Mouse (Mus musculus): ENCODE results near the gene Alpk1.

The Alpk1 gene

DNA sequence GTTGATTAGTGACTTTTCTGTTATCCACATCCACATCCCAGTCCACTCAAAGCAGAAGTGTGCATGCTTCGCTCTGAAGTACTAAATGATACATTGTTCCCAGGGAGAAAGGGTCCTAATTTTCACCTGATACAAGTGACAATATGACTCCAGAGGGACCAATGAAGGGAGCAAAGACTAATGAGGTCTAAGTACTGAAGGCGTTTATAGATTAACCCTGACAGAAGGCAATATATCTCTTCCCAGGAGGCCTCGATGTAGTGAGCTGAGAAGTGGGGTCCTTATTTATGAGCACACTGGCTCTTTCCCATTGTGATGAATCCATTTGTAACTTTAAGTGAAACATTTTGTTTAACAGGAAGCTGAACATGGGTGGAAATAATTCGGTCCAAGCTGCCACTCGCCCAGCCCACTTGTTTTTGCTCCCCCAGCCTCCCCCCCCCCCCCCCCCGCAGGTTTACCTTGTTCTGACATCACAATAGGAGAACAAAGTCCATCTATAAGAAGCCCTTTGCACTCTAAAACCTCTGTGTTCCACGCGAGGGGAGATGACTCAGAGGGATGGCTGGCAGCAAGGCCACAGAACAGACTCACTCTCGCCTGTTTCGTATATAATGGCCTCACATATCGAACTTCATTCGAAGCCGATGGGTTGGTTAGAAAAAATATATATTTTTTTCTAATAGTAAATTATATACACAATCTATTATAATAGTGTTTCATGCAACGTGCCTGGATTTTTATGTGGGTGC lies 36.5 kb downstream of the Alpk1 start:
- in situ Hi-C loops (cut with MseI, MboI): no loop called here

DNA sequence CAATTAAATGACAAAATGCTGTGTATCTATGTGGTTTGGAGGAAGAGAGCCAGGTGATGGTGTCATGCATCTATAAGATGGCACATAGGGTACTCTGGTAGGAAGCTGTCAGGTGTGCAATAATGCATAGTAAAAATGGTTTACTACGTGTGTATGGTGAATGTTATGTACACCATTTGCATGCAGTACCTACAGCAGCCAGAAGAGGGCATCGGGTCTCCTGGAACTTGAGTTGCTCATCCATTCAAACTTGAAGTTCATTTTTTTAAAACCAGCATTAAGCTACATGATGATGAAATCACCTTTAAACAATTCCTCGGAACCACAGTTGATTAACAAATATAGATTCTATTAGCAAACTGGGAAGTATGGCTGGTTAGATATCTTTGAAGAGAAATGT lies 38.9 kb downstream of the Alpk1 start:
- in situ Hi-C loops (cut with MseI, MboI): no loop called here

DNA sequence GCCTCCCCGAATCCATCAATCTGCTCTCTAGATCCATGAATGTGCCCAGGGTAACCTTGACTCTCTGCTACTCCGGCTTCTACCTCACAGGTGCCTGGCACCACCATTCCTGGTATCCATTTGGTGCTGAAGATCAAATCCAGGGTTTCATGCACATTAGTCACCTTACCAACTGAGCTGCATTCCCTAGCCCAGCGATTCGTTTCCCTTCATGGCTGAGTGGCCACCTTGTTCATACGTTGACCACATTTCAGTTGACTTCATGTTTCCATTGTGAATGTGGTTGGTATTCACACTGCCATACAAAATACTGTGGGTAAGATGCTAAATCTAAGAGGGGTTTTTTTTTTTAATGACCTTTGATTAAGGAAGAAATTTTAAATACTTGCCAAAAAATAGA lies 42.5 kb downstream of the Alpk1 start:
- in situ Hi-C loops (cut with MseI, MboI): no loop called here

DNA sequence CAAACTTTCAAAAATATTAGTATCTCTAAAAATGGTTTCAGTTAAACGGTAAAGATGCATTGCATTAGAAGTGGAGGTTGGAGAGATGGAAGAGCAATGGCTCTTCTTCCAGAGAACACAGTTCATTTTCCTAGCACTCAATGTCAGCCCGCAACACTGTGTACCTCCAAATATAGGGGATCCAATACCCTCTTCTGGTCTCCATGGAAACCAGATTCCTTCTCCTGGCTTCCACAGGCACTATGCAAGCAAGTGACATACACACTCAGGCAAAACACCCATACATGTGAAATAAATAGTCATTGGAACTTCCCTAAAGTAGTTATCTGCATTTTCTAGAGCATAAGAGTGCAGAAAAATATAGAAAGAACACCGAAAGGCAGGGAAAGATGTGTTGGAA lies 44.9 kb downstream of the Alpk1 start:
- in situ Hi-C loops (cut with MseI, MboI): no loop called here

DNA sequence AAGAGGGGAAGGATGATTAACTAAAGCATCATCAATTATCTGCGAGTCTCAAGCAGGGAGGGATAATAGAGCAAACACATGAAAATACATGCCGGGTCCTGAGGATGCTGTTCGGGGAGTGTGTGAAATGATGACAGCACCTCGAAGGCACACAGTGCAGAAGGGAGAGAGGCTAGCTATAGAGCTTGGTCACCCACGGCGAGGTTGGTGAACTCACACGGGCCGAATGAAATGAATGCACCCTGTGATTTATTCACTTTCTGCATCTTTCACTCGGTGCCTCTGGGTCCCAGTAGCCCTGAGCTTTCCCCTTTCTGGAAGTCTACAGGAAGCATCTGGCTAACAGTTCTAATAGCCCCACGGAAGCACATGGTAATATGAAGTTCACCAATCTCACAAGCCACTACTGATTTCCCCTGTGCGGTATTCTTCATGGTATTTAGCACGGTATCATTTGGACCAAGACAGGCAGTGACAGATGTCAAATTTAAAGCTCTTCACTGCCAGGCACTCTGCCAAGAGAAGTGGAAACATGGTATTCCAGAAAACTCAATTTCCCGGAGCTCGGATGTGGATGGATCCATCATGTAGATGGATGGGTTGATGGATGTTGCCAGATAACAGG lies 50.7 kb downstream of the Alpk1 start:
- in situ Hi-C loops (cut with MseI, MboI): no loop called here

DNA sequence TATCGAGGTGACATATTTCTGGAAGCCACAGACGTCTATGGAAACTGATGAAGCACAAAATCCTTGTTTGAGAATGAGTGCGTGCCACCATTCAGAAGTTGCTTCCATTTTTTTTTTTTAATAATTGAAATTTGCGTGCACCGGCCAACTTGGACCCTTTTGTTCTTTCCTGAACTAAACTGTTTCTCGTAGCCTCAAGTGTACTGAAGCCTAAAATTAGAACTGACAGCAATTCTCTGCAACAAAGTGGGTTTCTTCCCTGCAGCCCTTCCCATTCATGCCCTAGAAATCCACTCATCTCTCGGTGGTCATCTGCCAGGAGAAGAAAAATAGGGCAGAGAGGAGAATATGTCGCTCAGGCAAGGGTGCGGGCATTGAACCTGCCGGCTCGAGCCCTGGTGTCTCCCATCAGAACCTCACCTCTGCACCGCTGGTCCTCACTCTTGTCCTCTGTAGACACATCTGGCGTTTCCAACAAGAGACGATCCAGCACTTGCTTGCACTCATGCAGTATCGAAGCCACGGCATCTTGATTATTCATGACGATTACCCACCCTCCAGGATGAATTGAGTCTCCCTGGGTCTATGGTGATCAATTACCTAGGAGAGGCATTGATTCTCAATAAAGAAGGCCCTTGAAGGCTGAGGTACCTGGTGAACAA lies 51.3 kb downstream of the Alpk1 start:
- in situ Hi-C loops (cut with MseI, MboI): no loop called here

DNA sequence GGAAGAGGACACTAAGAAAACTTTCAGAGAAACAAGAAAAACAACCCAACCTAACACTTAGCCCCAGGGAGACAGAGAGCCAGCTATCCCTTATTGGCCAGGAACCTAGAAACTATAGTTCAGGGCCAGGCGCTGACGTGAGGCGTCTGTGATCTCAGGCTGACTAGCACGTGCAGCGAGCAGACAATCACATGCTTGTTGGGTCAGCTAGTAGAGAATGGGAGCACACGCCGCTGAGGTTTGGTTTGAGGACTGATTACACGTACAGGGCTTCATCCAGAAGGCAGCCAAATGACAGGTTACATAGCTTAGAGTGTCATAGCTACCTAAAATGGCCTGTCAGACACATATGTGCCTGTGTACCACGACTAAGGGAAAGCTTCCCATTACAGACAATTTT lies 52.3 kb downstream of the Alpk1 start:
- in situ Hi-C loops (cut with MseI, MboI): no loop called here

DNA sequence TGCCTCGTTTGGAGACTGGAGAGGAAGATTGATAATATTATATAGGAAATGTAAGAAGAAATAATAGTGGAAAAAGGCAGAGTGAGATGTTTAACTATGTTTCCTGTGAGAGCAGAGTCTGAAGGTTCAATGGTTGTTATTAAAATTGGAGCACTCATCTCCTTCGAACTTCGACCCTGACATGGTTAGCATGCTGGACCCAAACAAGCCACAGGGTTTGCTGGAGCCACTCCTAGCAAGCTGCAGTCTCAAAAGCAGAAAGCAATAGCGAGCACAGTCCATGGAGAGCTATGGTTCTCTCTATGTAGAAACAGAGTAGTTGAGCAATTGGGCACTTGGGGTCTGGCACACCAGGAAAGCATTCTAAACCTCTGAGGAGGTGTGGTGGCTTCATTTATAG lies 59.4 kb downstream of the Alpk1 start:
- in situ Hi-C loops (cut with MseI, MboI): no loop called here

DNA sequence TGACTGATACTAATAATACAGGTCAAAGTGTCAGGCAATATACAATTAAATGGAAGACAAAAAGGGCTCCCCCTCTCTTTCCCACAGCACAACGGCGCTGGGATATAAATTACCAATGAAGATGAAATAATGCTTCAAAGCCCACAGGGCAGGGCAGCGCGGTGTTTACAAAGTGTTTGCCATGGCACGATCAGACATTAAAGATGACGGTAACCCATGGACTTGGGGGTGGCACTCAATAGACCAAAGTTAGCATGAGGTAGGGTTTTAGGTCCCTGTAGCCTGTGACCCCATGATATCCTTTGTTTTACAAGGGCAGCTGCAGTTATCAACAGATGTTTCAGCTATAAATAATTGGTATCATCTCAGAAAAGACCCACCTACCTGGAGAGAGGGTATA lies 60.3 kb downstream of the Alpk1 start:
- in situ Hi-C loops (cut with MseI, MboI): no loop called here

DNA sequence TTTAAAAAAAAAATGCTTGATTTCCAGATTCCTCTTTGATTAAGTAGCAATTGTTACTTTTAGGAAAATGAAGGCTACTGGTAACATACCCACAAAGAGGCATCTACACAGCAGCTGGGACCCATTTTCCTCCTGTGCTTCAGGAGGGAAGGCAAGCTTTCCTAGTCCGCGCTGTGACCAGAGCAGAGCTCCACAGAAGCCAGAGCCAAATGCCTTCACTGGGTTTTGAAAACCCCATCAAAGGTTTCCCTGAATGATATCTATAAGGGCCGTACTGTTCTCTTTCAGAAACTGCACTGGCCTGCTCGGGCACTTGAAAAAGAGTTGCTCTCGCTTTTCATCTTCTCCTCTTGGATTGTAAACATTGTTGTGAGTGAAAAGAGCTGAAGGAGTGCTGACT lies 60.7 kb downstream of the Alpk1 start:
- in situ Hi-C loops (cut with MseI, MboI): no loop called here

DNA sequence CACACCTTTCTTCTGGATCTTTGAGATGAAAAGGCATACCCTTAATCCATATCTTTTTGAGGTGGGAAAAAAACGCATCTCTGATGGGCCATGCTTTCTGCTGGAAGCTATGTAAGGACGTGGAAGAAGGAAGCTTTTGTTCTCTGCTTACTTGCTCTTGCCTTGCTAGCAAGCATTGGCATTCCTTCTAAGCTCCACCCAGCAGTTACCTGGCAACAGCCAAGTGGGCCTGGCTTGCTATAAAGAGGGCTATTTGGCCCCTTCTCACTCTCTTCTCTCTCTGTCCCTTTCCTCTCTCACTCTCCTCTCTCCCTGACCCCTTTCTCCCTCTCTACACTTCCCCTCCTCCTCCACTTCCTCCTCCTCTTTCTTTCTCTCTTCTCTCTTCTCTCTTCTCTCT lies 63.6 kb downstream of the Alpk1 start:
- in situ Hi-C loops (cut with MseI, MboI): no loop called here

DNA sequence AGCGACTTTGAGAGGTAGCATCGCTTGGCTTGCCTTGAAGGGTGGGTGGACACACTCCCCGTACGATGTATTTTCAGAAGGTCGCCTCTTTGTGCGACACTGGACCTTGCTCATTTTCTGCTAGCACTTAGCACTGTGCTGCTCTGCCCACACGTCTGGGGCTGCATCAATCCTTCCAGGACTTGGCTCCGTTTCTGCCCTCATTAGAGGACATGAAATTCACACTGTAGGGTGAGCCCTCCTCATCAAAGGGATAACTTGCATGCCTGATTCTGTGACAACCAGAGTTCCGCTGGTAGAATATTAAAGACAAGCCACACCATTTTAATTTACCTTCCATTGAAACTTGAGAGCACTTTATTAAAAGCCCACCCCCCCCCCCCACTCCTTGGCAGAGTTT lies 67.2 kb downstream of the Alpk1 start:
- in situ Hi-C loops (cut with MseI, MboI): no loop called here

DNA sequence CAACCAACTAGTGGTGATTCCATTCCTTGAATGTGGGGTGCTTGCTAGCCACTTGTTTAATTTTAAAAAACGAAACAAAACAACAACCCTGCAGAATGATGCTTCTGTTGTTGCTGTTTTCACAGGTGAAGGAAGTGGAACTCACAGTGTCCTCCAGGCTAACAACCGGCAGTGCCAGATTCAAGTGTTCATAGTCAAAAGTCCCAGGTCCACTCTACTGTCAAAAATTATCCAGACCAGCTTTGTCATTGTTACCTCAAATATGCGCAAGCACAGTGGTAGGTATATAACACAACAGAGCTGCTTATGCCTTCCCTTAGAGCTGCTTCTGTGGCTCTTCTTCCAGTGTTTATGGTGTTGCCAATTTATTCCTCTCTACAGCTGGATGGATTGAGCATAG lies 68.8 kb downstream of the Alpk1 start:
- in situ Hi-C loops (cut with MseI, MboI): no loop called here

DNA sequence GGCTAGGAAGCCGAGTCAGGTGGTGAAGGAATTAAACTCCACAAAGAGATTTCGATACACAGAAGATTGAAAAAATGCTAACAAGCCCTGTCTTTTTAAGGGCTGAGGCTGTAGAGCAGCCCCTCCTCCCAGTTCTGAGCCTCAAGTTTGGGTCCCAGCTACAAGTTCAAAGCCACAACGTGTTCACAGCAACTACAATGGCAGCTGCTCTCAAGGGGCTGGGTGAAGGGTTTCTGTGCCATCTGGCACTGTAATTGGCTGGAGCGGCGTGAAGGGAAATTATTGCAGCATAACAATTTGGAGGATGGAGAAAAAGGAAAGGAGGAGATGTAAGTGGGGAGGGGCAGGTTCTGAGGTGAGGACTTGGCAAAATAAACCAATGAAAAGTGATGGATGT lies 73.2 kb downstream of the Alpk1 start:
- in situ Hi-C loops (cut with MseI, MboI): no loop called here

DNA sequence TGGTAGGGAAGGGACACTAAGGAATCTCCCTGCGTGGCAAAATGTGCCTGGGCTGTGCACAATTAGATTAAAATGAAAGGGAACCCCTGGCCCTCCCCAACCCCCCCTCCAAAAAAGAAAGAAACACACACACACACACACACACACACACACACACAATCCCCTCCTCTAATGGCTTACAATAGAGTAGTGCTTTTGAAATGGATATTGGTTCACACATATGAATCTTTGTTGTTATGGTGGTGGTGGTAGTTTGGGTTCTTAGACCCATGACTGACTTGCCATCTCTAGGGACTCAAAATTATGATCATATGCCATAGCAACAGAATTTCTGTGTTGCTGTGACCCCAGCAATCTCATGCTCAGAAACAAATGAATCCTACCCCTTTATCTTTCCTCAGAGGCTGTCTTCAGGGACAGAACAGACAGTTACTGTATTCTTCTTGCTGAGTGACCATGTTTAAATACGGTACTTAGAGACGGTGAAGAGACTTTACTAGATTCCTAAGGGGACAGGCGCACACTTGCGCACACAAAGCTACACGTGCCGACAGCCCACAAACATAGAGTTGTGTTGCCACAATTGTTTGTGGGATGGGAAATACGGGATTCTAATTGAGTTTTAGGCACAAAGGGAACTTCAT lies 73.8 kb downstream of the Alpk1 start:
- in situ Hi-C loops (cut with MseI, MboI): no loop called here

DNA sequence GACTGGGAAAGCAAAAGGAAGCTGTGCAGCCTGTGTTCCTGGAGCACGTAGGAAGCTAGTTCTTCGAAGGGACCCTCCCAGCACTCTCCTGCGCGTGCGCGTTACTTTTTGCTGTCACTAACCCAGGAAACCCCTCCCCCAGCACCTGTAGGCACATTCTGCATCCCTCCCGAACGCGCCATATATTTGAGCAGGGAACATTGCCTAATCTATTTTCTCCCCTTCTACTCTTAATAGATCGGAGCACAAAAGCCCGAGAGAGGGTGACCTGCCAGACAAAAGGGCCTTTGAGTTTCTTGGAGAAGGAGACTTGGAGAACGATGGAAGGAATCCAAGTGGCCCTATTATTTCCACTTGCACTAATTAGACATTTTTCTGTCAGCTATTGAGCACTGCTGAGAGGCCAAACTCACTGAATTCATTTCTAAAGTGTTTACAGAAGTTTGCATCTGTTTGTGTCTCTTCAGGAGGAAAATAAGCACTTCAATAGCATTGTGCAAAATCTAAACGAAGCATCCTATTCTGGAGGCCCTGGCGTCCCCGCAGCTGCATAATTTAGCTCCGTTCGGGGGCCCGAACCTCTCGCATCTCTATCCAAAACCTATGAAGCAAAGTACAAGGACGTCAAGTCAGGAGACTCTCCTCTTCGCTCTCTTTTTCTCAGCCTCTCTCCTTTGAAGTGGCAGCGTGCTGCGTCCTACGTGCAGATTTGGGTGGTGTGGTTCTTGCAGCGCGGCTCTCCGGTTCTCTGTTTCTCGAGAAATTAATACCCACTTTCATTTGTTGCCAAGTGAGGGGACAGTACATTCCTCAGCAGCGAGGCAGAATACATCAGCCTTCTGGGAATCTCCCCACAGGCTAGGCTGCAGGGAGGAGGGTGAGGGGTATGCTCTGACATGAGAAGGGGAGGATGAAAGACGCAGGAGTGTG lies 74.5 kb downstream of the Alpk1 start:
- in situ Hi-C loops (cut with MseI, MboI): no loop called here

DNA sequence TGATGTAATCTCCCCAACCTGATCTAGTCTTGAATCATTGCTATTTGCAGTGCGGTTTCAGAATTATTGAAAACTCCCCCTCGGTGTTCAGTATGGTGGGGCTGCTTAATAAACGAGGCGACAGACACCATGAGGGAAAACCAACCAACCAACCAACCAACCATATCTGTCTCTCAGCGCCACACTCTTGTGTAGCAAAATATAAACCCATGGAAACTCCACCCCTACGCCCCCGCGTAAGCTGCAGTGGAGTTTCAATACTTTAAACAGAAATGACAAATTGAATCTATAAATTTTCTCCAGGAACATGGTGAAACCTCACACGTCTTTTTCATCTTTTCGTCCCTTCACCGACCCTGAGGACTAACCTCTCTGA lies 75.2 kb downstream of the Alpk1 start:
- in situ Hi-C loops (cut with MseI, MboI): no loop called here

DNA sequence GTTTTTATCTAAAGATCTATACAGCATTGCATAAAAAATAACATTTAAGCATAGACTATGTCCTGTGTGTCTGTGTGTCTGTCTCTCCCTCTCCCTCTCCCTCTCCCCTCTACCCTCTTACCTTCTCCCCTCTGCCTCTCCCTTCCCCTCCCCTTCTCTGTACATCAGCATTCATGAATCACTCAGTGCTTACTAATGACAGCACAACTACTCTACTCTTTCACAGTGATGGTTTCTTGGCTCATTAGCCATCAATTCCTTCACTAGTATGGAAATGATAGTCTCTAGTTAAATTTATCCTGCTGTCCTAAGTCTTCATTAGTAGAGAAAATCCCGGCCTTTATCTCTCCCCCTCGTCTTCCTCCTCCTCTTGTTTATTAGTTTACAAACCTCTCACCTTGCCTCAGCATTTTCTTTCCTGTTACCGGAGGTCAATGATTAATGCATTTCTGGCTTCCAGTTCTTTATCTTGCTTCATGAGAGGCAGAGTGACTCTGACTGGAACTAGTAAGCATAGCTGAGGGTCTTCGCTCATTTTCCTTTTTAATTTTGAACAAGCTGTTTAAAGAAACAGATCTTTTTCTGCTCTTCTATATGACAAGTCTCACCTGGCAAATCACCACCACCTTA lies 79.0 kb downstream of the Alpk1 start:
- in situ Hi-C loops (cut with MseI, MboI): no loop called here

DNA sequence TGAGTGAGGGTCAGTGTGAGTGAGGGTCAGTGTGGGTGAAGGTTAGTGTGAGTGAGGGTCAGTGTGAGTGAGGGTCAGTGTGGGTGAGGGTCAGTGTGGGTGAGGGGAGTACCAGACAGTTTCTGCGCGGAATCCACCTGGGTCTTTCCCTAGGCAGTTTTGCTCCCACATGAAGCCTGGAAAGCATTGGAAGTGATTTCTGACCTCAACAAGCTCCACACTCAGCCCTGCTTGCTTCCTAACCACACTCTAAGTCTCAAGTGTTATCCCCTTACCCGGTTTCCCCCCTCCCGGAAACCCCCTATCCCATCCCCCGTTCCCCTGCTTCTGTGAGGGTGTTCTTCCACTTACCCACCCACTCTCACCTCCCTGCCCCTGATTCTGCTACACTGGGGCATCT lies 81.7 kb downstream of the Alpk1 start:
- in situ Hi-C loops (cut with MseI, MboI): no loop called here

DNA sequence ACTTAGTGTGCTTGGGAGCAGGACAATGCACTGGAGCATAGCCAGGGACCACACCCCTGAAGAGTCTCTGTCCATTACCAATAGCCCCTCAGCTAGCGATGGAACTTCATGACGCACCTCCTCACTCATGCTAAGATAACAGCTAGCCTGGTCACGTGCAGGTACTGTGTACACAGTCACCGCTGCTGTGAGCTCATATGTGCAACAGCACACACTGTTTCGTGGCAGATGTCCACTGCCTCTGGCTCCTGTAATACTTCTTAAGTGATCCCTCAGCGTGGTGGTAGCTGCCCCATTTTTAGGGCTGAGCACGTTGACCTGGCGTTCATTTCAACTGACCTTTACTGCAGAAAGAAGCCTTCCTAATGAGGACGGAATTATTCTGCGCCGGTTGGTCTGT lies 83.8 kb downstream of the Alpk1 start:
- in situ Hi-C loops (cut with MseI, MboI): no loop called here
